Mouse (Mus musculus): ENCODE data around the gene Crispld2. TPM values are rescaled to one million over a fixed set of nuclear protein-coding genes. Genes with fewer than 3 reads are reported as not detected.

Gene Crispld2
- polyA plus RNA-seq, 1 experiment, result 16.7 TPM

GRCm38 (mm10) chr8:120084783-120085182, 92.5 kb downstream of the Crispld2 start:
- Histone ChIP-seq H3K4me1 (ENCODE audit: control insufficient read depth, insufficient read depth, low read length) (no peaks in the 10 kb centered on the region), H3K27ac (ENCODE audit: insufficient read depth, low read depth, low read length) (no peak overlapping the region), H3K4me3 (ENCODE audit: insufficient read depth, low read depth, low read length) (no peak overlapping the region), H3K36me3 (ENCODE audit: control insufficient read depth, insufficient read depth, low read length) (0 out of 2 replicates have a peak, but pooled peaks cover 2% of the 10 kb centered on the region), H3K27me3 (replicated peaks; ENCODE audit: control insufficient read depth, insufficient read depth, low read length) (no peaks in the 10 kb centered on the region)
- no peak for DNase-seq
- 89% methylated on average over 8 of the region's 8 CpGs for WGBS
- TF ChIP-seq POLR2A (IDR thresholded peaks at IDR 0.05; ENCODE audit: low read depth, low read length) (no peak), CTCF (conservative IDR thresholded peaks at IDR 0.05; ENCODE audit: insufficient read depth, insufficient read length, low read depth, low read length) (no peak)

DNA sequence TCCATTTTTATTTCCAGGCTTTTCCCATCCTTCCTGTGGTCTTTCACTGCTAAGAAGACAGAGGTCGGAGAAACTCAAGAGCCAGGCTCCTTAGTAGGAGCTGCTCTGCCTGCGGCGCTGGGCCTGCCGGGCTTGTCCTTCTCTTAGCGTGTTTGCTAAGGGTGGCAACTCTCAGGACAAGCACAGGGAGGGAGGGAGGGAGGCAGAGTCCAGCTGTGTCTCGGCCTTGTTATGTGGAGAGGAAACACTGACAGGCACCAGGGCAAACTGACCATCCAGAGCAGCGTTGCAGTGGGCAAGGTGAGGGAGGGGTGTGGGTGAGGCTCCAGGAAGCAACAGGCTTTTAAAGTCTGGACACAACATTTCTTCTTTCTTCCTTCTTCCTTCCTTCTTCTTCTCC, 97.3 kb downstream of the Crispld2 start:
- DNase-seq, result no peak
- Histone ChIP-seq H3K4me3 (ENCODE audit: insufficient read depth, low read depth, low read length) (no peak overlapping the region), H3K4me1 (ENCODE audit: control insufficient read depth, insufficient read depth, low read length) (no peaks in the 10 kb centered on the region), H3K27ac (ENCODE audit: insufficient read depth, low read depth, low read length) (no peak overlapping the region), H3K27me3 (replicated peaks; ENCODE audit: control insufficient read depth, insufficient read depth, low read length) (no peaks in the 10 kb centered on the region), H3K36me3 (ENCODE audit: control insufficient read depth, insufficient read depth, low read length) (no peaks in the 10 kb centered on the region)
- no peak for TF ChIP-seq POLR2A (IDR thresholded peaks at IDR 0.05; ENCODE audit: low read depth, low read length)
- TF ChIP-seq CTCF (conservative IDR thresholded peaks at IDR 0.05; ENCODE audit: insufficient read depth, insufficient read length, low read depth, low read length), result no peak
- 68% methylated on average over 7 of the region's 7 CpGs for WGBS

DNA sequence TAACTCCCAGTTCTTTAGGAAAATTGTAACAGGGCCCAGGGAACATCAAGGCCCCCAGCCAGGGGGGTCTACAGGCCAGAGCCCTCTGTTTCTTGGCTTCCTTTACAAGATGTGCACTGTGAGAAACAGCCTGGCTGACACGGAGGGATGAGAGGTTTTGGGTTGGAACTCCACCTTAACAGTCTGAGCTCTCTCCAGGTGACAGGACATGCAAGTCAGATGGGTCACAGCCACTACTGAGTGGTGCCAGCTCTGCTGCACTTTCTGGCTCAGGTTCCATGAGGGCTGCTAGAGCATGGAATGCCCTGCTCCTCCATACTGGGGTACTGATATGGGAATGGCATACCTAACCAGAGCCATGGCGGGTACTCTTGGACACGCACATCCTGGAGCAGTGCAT, 98.8 kb downstream of the Crispld2 start:
- DNase-seq, result no peak
- Histone ChIP-seq H3K27ac (ENCODE audit: insufficient read depth, low read depth, low read length) (no peak overlapping the region), H3K27me3 (replicated peaks; ENCODE audit: control insufficient read depth, insufficient read depth, low read length) (no peaks in the 10 kb centered on the region), H3K4me1 (ENCODE audit: control insufficient read depth, insufficient read depth, low read length) (no peaks in the 10 kb centered on the region), H3K4me3 (ENCODE audit: insufficient read depth, low read depth, low read length) (no peak overlapping the region), H3K36me3 (ENCODE audit: control insufficient read depth, insufficient read depth, low read length) (no peaks in the 10 kb centered on the region)
- WGBS, result 96% methylated on average over 3 of the region's 3 CpGs
- TF ChIP-seq CTCF (conservative IDR thresholded peaks at IDR 0.05; ENCODE audit: insufficient read depth, insufficient read length, low read depth, low read length), result no peak
- TF ChIP-seq POLR2A (IDR thresholded peaks at IDR 0.05; ENCODE audit: low read depth, low read length), result no peak

GRCm38 (mm10) chr8:120093103-120093502, 100.9 kb downstream of the Crispld2 start:
- DNase-seq, result no peak
- 97% methylated on average over 3 of the region's 3 CpGs for WGBS
- no peak overlapping the region for H3K27ac ChIP-seq (ENCODE audit: insufficient read depth, low read depth, low read length)
- no peaks in the 10 kb centered on the region for H3K36me3 ChIP-seq (ENCODE audit: control insufficient read depth, insufficient read depth, low read length)
- no peak for TF ChIP-seq POLR2A (IDR thresholded peaks at IDR 0.05; ENCODE audit: low read depth, low read length)
- TF ChIP-seq CTCF (conservative IDR thresholded peaks at IDR 0.05; ENCODE audit: insufficient read depth, insufficient read length, low read depth, low read length), result no peak
- H3K4me3 ChIP-seq (ENCODE audit: insufficient read depth, low read depth, low read length), result no peak overlapping the region
- no peaks in the 10 kb centered on the region for H3K27me3 ChIP-seq (replicated peaks; ENCODE audit: control insufficient read depth, insufficient read depth, low read length)
- H3K4me1 ChIP-seq (ENCODE audit: control insufficient read depth, insufficient read depth, low read length), result no peaks in the 10 kb centered on the region

DNA sequence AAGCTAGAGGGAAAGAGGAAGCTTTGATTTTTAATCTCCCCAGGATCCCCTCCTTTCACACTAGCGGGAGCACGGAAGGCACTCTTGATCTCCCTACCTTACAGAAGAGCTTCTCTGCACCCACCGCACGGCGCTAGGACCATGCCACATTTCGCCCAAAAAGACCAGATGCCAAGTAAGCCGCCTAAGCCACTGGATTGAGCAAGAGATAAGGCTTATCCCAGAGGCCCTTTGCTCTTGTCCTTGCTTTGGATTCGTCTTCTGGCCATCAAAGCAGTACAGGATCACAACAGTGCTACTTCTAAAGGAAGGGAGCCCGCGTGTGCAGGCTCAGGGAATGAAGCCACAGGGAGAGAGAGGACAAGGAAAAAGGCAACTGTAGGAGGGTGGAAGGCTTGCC, 102.6 kb downstream of the Crispld2 start:
- WGBS, result 85% methylated on average over 10 of the region's 10 CpGs
- no peak for DNase-seq
- TF ChIP-seq CTCF (conservative IDR thresholded peaks at IDR 0.05; ENCODE audit: insufficient read depth, insufficient read length, low read depth, low read length), result no peak
- no peak for TF ChIP-seq POLR2A (IDR thresholded peaks at IDR 0.05; ENCODE audit: low read depth, low read length)
- Histone ChIP-seq H3K4me3 (ENCODE audit: insufficient read depth, low read depth, low read length) (no peak overlapping the region), H3K27me3 (replicated peaks; ENCODE audit: control insufficient read depth, insufficient read depth, low read length) (no peaks in the 10 kb centered on the region), H3K27ac (ENCODE audit: insufficient read depth, low read depth, low read length) (no peak overlapping the region), H3K36me3 (ENCODE audit: control insufficient read depth, insufficient read depth, low read length) (no peaks in the 10 kb centered on the region), H3K4me1 (ENCODE audit: control insufficient read depth, insufficient read depth, low read length) (no peaks in the 10 kb centered on the region; the same call in 1 of the 2 replicates)

- Histone ChIP-seq H3K27ac (ENCODE audit: insufficient read depth, low read depth, low read length) (no peak overlapping the region), H3K36me3 (ENCODE audit: control insufficient read depth, insufficient read depth, low read length) (no peaks in the 10 kb centered on the region), H3K4me3 (ENCODE audit: insufficient read depth, low read depth, low read length) (no peak overlapping the region), H3K4me1 (ENCODE audit: control insufficient read depth, insufficient read depth, low read length) (no peaks in the 10 kb centered on the region; the same call in 1 of the 2 replicates), H3K27me3 (replicated peaks; ENCODE audit: control insufficient read depth, insufficient read depth, low read length) (no peaks in the 10 kb centered on the region)
- peak; percentile 57 for DNase-seq
- TF ChIP-seq POLR2A (IDR thresholded peaks at IDR 0.05; ENCODE audit: low read depth, low read length) (no peak), CTCF (conservative IDR thresholded peaks at IDR 0.05; ENCODE audit: insufficient read depth, insufficient read length, low read depth, low read length) (no peak)
- WGBS, result 49% methylated on average over 2 of the region's 2 CpGs
These were observed 104.2 kb downstream of the Crispld2 start for GRCm38 (mm10) chr8:120096486-120096885.

DNA sequence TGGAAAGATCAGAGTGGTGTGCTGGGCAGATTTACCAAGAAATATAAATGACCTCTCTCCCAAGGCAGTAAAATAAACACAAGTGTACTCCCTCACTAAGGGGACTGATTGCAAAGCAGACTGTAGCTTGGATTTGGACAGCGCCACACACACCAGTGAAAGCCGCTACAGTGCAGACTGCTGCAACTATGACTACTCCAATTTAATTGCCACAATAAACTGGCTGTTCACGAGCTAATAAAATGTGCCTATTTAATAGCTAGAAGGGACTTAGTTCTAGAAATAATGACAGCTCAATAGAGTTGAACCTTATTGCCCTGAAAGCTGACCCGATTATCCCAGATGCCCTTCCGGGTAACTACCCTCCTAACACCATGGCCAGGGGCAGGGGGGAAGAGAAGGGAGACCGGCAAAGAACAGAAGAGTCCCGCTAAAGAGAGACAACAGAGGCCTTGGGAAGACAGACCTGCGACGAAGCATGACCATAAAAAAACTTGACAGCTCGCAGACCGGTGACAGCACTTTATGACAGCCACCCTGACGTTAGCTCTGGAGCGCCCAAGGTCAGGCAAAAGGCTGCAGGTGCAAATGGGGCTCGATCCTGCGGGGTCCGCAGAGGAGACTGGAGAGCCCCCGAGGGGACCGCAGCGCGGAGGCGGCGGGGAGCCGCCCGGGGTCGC, 108.3 kb downstream of the Crispld2 start:
- WGBS, result 1% methylated on average over 25 of the region's 25 CpGs
- TF ChIP-seq CTCF (conservative IDR thresholded peaks at IDR 0.05; ENCODE audit: insufficient read depth, insufficient read length, low read depth, low read length), result no peak
- TF ChIP-seq POLR2A (IDR thresholded peaks at IDR 0.05; ENCODE audit: low read depth, low read length), result no peak
- Histone ChIP-seq H3K4me1 (ENCODE audit: control insufficient read depth, insufficient read depth, low read length) (peaks cover 4% of the 10 kb centered on the region; the same call in 1 of the 2 replicates), H3K36me3 (ENCODE audit: control insufficient read depth, insufficient read depth, low read length) (no peaks in the 10 kb centered on the region), H3K27ac (ENCODE audit: insufficient read depth, low read depth, low read length) (peak overlapping the region; percentile 97), H3K4me3 (ENCODE audit: insufficient read depth, low read depth, low read length) (peak overlapping the region; percentile 90), H3K27me3 (replicated peaks; ENCODE audit: control insufficient read depth, insufficient read depth, low read length) (no peaks in the 10 kb centered on the region)
- no peak for DNase-seq

All from kidney, adult 2 months (tissue).